Mouse (Mus musculus) adrenal gland (tissue): ENCODE results near the gene Safb2.

Experiments
- intact Hi-C: fragments of 180-260 bp; cut with DNase I; formaldehyde crosslinking; loops from one replicate; pipeline ENCODE4 v1.15.1; 2025

Gene Safb2

DNA sequence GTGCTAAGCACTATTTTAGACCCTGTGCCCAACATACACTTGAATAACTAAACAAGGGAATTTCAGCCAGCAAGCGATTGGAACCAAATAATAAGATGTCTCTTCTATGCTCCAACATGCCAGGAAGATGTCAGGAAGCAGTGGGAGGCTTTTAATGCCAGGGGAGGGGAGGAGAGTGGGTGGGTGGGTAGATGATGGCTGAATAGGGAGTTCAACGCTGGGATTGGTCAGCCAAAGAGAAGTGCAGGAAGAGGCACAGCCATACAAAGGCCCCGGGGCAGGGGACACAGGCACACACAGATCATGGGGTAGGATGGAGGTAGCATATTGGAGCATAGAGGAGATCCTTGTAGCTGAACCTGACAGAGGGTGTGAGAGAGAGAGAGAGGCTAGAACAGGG, 47.5 kb downstream of the Safb2 start:
- intact Hi-C loops = no loop called here

DNA sequence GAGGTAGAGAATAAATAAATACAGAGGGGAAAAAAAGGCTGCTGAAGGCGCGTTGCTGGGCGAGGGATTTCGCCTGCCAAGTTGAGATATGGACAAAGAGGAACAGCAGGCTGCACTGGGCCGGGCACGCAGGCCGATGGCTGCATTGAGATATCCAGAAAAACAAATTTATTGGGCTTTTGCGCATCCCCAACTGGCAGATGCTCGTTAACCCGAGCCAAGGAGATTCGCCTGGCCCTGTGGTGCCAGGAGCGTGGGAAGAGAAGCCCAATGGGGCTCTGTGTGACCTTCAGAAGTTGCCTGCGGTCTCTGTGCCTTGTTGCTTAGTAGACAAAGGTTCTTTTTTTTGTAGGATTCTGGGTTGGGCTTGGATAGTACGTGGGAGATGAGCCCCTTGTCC, 48.2 kb downstream of the Safb2 start:
- intact Hi-C loops = no loop called here

DNA sequence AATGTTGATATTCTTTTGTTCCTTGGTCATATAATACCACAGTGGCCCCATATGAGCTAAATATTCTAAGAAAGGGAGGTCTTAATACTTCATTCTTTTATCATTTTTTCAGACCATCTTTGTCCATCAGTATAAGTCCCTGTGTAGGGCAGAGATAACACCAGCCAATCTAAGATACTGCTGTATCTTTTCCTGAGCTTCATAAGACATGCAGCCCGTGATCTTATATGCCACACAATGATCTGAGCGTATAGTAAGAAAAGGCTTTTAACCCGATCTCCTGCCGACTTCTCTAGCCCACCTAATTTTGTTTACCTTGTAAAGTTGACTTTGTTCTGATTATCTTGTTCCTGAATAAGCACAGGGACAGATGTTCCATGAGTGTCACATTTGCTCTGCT, 59.4 kb downstream of the Safb2 start:
- intact Hi-C loops = no loop called here

DNA sequence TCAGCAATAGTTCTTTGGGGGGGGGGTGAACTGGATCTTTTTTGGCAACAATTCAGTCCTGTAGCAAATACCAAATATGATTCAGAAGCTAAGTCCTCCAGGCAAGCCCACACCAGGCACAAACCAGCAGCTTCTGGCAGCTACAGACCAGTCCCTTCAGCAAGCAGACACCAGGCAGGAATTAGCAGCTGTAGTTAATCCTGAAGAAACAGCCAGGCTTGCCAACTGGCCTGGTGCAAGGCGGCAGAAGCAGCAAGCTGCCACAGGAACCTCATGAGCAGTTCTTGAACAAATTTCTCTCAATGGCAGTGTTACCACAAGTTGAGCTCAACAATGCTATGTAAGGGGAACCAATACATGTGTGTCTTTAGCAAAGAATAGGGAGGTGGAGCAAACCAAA, 61.6 kb downstream of the Safb2 start:
- intact Hi-C loops = no loop called here

DNA sequence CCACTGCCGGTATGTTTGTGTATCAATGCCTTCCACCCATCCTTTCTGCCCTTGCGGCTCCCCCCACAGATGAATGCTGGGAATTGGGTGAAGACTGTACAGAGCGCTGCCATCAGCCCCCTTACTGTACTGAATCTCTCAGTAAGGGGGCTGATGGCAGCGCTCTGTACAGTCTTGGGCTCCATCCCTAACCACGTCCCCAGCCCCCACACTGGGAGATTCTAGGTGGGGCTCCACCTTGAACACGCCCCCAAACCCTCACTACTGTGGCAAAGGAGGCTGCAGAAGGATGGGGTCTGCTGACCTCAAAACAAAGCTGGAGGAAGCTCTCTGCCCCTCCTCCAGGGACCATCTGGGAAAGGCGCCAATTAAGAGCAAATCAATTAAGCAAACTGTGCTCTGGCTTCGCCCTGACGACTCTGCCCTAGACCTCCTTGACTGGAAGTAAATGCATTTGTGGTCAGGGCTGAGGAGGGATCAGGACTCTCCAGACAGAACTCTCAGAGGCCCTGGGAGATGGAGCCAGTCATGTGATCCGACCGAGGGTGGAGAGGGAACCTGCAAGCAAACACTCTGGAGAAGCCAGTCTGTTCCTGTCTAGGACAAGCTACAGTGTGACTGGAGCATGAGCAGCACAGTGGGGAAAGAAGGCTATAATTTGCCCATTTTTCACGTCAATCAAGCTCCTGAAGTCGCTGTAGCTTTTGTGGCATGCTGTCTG, 68.5 kb downstream of the Safb2 start:
- intact Hi-C loops = no loop called here

DNA sequence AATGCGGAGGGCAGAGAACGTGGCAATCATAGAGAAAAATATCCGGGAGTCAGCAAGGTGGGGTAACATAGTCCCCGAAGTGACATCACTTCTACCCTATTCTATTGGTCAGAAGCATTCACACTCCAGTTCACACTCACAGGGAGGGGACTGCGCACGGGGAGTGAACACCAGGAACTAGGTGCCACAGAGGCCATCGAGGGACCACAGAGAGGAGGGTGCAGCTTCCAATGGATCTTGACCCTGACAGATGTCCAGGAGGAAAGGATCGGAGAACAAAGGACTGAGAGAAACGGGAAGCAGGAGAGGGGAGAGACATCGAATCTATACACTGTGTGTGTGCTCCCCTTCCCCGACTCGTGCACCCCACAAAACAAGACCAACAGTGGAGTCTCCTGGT, 69.5 kb downstream of the Safb2 start:
- intact Hi-C loops = no loop called here

DNA sequence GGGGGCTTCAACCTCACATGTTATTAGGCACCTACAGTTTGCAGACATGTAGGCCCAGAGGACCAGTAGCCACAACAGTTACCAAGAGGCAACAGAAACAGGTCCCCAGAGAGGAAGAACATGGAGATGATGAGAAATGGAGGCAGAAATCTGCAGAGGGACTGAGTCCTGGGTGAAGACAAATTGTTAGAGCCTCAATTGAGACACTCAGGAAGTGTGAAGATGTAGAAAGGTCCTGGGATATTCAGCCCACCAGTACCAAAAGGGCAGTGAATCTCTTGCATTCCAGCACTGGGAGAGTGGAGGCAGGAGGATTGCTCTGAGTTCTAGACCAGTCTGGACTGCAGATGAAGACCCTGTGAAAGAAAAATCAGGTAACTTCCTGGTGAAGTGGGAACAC, 70.1 kb downstream of the Safb2 start:
- intact Hi-C loops = no loop called here

DNA sequence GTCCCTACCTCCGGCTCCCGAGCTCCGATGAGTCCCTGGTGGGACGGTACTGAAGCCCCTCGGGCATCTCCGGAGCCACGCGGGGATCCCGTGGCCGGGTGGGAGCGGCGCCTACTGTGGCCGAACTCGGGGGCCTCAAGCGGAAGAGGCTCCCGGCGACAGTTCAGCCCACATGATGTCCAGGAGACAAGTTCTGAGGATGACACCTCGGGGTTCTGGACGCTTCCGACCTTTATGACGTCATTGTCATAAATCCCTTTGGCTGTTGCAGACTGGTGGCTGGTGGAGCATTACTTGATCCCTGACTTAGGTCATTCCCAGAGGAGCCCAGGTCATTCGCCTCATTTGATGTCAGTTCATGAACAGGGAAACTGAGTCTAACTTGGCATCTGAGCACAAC, 72.1 kb downstream of the Safb2 start, which contains the start of gene Znrf4:
TSS of gene Znrf4 (minus strand) at position 122 of the 400 bp plus-strand sequence.
- intact Hi-C loops = no loop called here

DNA sequence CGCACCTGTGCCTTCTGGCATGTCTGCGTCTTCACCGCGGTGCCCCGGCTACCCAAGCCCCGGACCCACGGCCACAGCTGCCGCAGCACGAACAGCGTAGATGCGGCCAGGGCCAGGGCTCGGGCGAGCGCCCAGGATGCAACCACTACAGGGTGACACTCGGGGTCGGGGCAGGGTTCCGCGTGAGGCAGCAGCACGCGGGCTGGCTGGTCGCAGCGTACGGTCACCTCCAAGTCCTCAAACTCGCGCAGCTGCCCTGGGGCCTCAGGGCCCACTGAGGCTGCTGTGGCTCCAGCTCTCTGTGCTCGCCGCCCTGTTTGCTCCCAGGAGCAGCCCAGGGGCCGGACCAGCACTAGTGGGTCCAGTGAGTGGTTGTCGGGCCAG, 72.7 kb downstream of the Safb2 start:
- intact Hi-C loops = no loop called here

DNA sequence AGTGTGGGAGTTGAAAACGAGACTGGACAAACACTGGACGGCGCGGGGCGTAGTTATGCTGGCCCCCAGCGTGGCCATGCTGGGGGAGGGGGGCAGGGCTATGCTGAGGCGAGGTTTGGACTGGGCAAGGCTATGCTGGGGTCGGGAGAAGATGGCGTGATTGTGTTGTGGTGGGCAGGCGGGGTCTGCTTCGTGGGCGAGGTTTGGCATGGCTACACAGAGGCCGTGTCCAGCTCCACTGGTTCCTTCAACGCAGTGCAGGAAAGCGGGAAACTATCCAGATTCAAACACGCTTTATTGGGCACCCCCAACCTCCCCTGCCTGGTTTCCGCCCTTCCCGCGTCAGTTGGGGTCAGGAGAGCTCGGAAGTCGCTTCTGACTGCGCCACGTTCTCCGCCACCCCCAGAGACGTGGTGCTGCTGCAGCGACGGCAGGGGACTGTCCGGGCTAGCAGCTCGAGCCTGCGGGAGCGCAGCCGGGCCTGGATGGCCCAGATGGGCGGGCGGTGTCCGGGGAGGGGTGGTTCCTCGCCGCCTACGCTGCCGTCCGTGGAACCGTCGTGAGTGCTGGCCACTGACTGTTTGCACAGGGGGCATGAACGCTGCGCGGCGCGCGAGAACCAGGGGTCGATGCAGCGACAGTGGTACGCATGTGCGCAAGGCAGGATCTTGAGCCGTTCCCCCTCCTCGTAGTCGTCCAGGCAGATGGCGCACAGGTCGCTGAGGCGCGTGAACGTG, 73.2 kb downstream of the Safb2 start:
- intact Hi-C loops = no loop called here
